Mouse (Mus musculus): ENCODE data around the gene Cacna1d.

- TF ChIP-seq CTCF (IDR thresholded peaks at IDR 0.05; ENCODE audit: low read depth), result no peak
- TF ChIP-seq EP300 (IDR thresholded peaks at IDR 0.05; ENCODE audit: low read depth), result no peak
These were observed 471.9 kb downstream of the Cacna1d start for GRCm38 (mm10) chr14:30019375-30019774.

Measured in liver, postnatal 0 days (tissue).